Mouse (Mus musculus): ENCODE results near the gene Mecom. TPM values are rescaled to one million over a fixed set of nuclear protein-coding genes. Genes with fewer than 3 reads are reported as not detected.

Mecom gene
- polyA plus RNA-seq, 1 experiment from 2014 or later, result 41.8 TPM

DNA sequence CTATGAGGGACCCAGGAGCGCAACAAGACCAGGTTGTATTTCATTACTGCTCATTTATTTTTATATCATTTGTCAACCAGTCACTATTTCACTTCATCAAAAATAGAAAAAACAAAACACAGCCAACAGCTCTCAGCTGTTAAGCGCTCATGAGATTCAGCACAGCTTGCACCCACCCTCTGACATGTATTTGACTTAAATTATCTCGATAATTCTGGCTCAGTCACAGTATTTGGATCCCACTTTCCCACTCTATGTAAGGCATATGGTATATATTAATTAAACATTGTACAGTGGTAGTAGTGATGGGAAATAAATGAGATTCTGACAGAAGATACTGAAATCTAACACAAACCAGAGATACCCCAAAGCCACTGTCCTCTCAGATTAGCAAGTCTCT is 83.3 kb downstream of the Mecom start:
- H3K4me2 ChIP-seq, result no peak overlapping the region
- no peak overlapping the region for H3K4me3 ChIP-seq (ENCODE audit: low read depth, low read length)
- H3K27ac ChIP-seq (ENCODE audit: low read depth, low read length), result no peak overlapping the region
- H3K27me3 ChIP-seq (ENCODE audit: control insufficient read depth, insufficient read depth, low read length), result no peaks in the 10 kb centered on the region
- no peaks in the 10 kb centered on the region for H3K36me3 ChIP-seq (ENCODE audit: control insufficient read depth, insufficient read depth, low read length)
- no peaks in the 10 kb centered on the region for H3K9me3 ChIP-seq (replicated peaks; ENCODE audit: control insufficient read depth, low read length)
- H3K9ac ChIP-seq (ENCODE audit: low read depth, low read length), result no peak overlapping the region
- no peak for ATAC-seq (replicated peaks; ENCODE audit: insufficient number of reproducible peaks, low FRiP score, low TSS enrichment)
- WGBS (ENCODE audit: insufficient replicate concordance), result 83% methylated on average over 3 of the region's 3 CpGs
- H3K4me1 ChIP-seq (ENCODE audit: control insufficient read depth, insufficient read depth, low read length), result no peaks in the 10 kb centered on the region; the same call in 1 of the 2 replicates

DNA sequence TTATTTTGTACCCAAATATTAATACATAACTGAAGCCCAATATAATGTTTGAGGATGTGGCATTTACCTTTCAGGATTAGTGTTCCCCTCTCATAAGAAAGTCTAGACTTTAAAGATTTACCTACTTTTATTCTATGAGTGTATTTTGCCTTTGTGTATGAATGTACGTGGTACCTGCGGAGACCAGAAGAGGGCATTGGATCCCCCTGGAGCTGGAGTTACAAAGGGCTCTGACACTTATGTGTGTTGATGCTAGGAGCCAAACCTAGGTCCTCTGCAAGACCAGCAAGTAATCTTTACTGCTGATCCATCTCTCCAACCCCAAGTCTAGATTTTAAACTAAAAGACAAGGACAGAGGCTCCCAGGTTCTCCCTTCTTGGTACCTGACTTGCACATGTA is 86.0 kb downstream of the Mecom start:
- H3K36me3 ChIP-seq (ENCODE audit: control insufficient read depth, insufficient read depth, low read length), result no peaks in the 10 kb centered on the region
- H3K27ac ChIP-seq (ENCODE audit: low read depth, low read length), result no peak overlapping the region
- no peaks in the 10 kb centered on the region; the same call in 1 of the 2 replicates for H3K4me1 ChIP-seq (ENCODE audit: control insufficient read depth, insufficient read depth, low read length)
- no peak overlapping the region for H3K4me3 ChIP-seq (ENCODE audit: low read depth, low read length)
- WGBS (ENCODE audit: insufficient replicate concordance), result 85% methylated on average over 2 of the region's 2 CpGs
- H3K9ac ChIP-seq (ENCODE audit: low read depth, low read length), result no peak overlapping the region
- no peak for ATAC-seq (replicated peaks; ENCODE audit: insufficient number of reproducible peaks, low FRiP score, low TSS enrichment)
- H3K4me2 ChIP-seq, result no peak overlapping the region
- no peaks in the 10 kb centered on the region for H3K27me3 ChIP-seq (ENCODE audit: control insufficient read depth, insufficient read depth, low read length)
- no peaks in the 10 kb centered on the region for H3K9me3 ChIP-seq (replicated peaks; ENCODE audit: control insufficient read depth, low read length)

DNA sequence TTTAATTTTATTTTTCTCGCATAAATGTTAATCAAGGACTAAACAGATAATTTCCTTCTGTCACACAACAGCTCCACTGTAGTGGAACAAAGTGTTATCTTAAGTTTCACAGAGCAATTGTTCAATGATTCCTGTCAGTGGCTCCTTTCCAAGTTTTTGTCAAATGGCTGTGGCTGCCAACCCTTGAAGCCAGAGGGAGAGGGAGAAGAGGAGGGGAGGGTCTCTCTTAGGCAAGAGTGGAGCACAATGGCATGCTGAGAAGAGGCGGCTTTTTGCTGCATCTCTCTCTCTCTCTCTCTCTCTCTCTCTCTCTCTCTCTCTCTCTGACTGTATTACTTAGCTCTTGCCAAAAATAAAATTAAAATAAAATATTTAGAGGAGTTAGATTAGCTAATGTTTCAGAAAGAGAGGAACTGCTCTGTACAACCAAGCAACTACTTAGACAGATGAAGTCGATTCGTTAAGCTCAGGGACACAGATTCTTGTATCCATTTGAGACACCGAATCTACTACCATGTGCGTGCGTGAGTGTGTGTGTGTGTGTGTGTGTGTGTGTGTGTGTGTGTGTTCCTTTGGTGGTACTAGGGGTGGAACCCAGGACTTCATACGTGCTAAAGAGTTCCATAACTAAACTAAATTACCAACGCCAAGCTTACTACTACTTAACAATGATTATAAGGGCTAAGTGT is 86.8 kb downstream of the Mecom start:
- Histone ChIP-seq H3K27me3 (ENCODE audit: control insufficient read depth, insufficient read depth, low read length) (no peaks in the 10 kb centered on the region), H3K4me1 (ENCODE audit: control insufficient read depth, insufficient read depth, low read length) (no peaks in the 10 kb centered on the region; the same call in 1 of the 2 replicates), H3K4me2 (no peak overlapping the region), H3K9me3 (replicated peaks; ENCODE audit: control insufficient read depth, low read length) (no peaks in the 10 kb centered on the region), H3K4me3 (ENCODE audit: low read depth, low read length) (no peak overlapping the region), H3K9ac (ENCODE audit: low read depth, low read length) (no peak overlapping the region), H3K36me3 (ENCODE audit: control insufficient read depth, insufficient read depth, low read length) (no peaks in the 10 kb centered on the region), H3K27ac (ENCODE audit: low read depth, low read length) (no peak overlapping the region)
- 73% methylated on average over 9 of the region's 9 CpGs for WGBS (ENCODE audit: insufficient replicate concordance)
- 0 out of 2 replicates have a peak, but pooled peaks have one; percentile 22 for ATAC-seq (replicated peaks; ENCODE audit: insufficient number of reproducible peaks, low FRiP score, low TSS enrichment)

DNA sequence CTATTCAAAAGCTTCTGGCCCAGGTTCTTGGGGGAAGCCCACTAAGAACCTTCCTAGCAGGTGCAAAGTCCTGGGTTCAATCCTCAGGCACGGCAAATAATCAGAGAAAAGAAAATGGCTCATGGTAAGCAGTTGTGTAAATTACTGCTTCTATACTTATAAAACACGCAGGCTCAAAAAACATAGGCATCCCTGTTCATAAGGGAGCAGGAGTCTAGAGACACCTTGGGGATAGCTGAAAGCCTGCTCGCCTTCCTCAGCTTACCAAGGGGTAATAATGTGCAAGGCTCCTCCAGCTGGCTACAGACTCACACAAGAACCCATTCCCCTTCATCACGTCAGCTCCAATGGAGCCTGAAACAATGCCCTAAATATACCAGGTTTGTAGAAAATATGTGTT is 88.2 kb downstream of the Mecom start:
- H3K36me3 ChIP-seq (ENCODE audit: control insufficient read depth, insufficient read depth, low read length), result no peaks in the 10 kb centered on the region
- no peak overlapping the region for H3K9ac ChIP-seq (ENCODE audit: low read depth, low read length)
- 89% methylated on average over 4 of the region's 4 CpGs for WGBS (ENCODE audit: insufficient replicate concordance)
- H3K27ac ChIP-seq (ENCODE audit: low read depth, low read length), result no peak overlapping the region
- no peak overlapping the region for H3K4me2 ChIP-seq
- H3K4me1 ChIP-seq (ENCODE audit: control insufficient read depth, insufficient read depth, low read length), result no peaks in the 10 kb centered on the region; the same call in 1 of the 2 replicates
- H3K9me3 ChIP-seq (replicated peaks; ENCODE audit: control insufficient read depth, low read length), result no peaks in the 10 kb centered on the region
- no peak for ATAC-seq (replicated peaks; ENCODE audit: insufficient number of reproducible peaks, low FRiP score, low TSS enrichment)
- no peak overlapping the region for H3K4me3 ChIP-seq (ENCODE audit: low read depth, low read length)
- no peaks in the 10 kb centered on the region for H3K27me3 ChIP-seq (ENCODE audit: control insufficient read depth, insufficient read depth, low read length)

DNA sequence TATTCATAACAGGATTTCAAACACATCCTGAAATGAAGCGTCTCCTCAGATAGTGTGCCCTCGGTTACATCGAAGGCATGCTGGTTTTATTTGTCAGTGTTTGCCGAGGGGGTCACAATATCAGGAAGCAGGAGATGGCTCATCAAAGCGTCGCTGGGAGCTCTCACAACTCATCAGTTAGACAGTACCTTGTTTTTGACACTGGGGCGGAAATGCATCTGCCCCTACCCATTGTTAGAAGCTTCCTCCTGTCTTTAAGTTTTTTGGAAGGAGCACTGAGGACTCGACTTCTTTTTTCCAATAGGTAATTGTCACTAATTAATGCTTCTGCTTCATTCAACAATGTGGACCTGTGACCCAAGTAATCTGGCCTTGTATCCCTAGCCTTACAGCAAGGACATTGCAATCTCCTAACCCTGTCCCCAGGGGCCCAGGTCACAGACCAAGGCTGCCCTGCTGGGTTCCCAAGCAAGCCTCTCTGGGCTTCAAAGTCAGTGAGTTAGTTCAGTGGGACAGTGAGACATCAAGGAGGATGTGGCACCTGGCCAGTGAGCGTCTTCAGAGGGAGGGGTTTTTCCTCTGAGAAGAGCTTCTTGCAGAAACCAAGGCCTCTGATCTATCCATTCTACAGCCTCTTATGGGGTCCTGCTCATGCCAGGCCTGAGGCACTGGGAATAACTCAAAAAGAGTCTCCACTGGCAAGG is 89.7 kb downstream of the Mecom start:
- no peaks in the 10 kb centered on the region; the same call in 1 of the 2 replicates for H3K4me1 ChIP-seq (ENCODE audit: control insufficient read depth, insufficient read depth, low read length)
- H3K9ac ChIP-seq (ENCODE audit: low read depth, low read length), result no peak overlapping the region
- no peak overlapping the region for H3K4me3 ChIP-seq (ENCODE audit: low read depth, low read length)
- no peaks in the 10 kb centered on the region for H3K27me3 ChIP-seq (ENCODE audit: control insufficient read depth, insufficient read depth, low read length)
- H3K4me2 ChIP-seq, result no peak overlapping the region
- H3K27ac ChIP-seq (ENCODE audit: low read depth, low read length), result no peak overlapping the region
- no peak for ATAC-seq (replicated peaks; ENCODE audit: insufficient number of reproducible peaks, low FRiP score, low TSS enrichment)
- H3K9me3 ChIP-seq (replicated peaks; ENCODE audit: control insufficient read depth, low read length), result no peaks in the 10 kb centered on the region
- no peaks in the 10 kb centered on the region for H3K36me3 ChIP-seq (ENCODE audit: control insufficient read depth, insufficient read depth, low read length)
- 44% methylated on average over 9 of the region's 9 CpGs for WGBS (ENCODE audit: insufficient replicate concordance)

DNA sequence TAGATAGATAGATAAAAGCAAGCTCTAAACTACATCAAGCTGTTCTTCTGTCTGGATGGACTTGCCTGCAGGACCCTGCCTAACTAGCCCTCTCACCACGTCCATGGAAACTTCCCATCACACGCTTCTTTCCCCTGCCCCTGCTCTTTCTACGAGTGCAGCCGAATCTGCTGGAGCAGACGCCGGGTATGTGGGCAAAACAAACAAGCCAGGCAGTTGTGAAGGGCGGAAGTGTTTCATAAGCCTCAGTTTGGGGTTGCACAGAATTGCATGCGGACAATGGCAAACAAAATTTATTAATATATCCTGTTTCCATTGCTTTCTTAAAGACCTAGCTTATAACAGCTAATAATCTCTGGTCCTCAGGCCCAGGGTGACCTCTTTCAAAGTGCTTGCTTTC is 91.9 kb downstream of the Mecom start:
- Histone ChIP-seq H3K9ac (ENCODE audit: low read depth, low read length) (no peak overlapping the region), H3K27me3 (ENCODE audit: control insufficient read depth, insufficient read depth, low read length) (no peaks in the 10 kb centered on the region), H3K9me3 (replicated peaks; ENCODE audit: control insufficient read depth, low read length) (no peaks in the 10 kb centered on the region), H3K4me3 (ENCODE audit: low read depth, low read length) (no peak overlapping the region), H3K36me3 (ENCODE audit: control insufficient read depth, insufficient read depth, low read length) (no peaks in the 10 kb centered on the region), H3K27ac (ENCODE audit: low read depth, low read length) (no peak overlapping the region), H3K4me1 (ENCODE audit: control insufficient read depth, insufficient read depth, low read length) (no peaks in the 10 kb centered on the region; the same call in 1 of the 2 replicates), H3K4me2 (no peak overlapping the region)
- ATAC-seq (replicated peaks; ENCODE audit: insufficient number of reproducible peaks, low FRiP score, low TSS enrichment), result no peak
- WGBS (ENCODE audit: insufficient replicate concordance), result 62% methylated on average over 8 of the region's 8 CpGs

DNA sequence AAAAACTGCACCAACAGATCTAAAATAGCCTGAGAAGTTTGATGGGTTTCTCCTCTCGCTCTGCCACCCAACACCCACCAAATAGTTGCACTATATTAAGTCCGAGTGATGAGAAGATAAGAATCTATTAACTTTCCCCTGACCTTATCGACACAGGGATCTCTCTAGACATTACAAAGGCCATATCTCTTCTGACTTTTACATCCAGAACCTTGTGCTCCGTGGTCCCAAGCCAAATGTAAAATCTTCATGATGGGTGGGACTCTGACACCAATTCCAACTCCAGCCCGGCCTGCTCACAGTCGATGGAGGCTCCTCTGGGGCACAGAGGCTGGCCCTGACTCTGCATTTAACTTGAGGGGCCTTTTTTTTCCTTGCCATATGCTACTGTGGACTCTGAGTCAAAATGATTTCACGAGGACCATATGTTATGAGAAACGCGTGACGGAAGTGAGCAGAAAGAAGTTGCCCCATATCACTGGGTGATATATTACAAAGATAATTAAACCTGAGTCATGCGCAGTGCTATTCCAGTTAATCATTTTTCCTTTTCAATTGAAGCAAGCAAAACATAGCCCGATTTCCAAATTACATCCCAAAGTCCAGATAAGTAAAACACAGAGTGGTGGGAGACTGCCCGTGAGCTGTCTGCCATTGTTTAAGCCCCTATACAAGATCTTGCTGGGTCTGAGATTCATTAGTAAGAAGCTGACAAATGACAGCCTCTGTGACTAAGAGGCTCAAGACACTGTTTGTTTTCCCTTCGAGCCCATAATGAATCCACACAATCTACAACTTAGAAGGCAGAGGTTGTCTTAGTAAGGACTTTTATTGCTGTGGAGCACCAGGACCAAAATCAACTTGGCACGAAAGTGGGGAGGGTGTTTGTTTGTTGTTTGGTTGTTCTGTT is 94.0 kb downstream of the Mecom start:
- no peak overlapping the region for H3K9ac ChIP-seq (ENCODE audit: low read depth, low read length)
- no peak overlapping the region for H3K4me2 ChIP-seq
- WGBS (ENCODE audit: insufficient replicate concordance), result 70% methylated on average over 15 of the region's 15 CpGs
- H3K4me3 ChIP-seq (ENCODE audit: low read depth, low read length), result no peak overlapping the region
- no peak overlapping the region for H3K27ac ChIP-seq (ENCODE audit: low read depth, low read length)
- H3K36me3 ChIP-seq (ENCODE audit: control insufficient read depth, insufficient read depth, low read length), result no peaks in the 10 kb centered on the region
- H3K27me3 ChIP-seq (ENCODE audit: control insufficient read depth, insufficient read depth, low read length), result no peaks in the 10 kb centered on the region
- H3K9me3 ChIP-seq (replicated peaks; ENCODE audit: control insufficient read depth, low read length), result no peaks in the 10 kb centered on the region
- H3K4me1 ChIP-seq (ENCODE audit: control insufficient read depth, insufficient read depth, low read length), result no peaks in the 10 kb centered on the region; the same call in 1 of the 2 replicates
- ATAC-seq (replicated peaks; ENCODE audit: insufficient number of reproducible peaks, low FRiP score, low TSS enrichment), result no peak

DNA sequence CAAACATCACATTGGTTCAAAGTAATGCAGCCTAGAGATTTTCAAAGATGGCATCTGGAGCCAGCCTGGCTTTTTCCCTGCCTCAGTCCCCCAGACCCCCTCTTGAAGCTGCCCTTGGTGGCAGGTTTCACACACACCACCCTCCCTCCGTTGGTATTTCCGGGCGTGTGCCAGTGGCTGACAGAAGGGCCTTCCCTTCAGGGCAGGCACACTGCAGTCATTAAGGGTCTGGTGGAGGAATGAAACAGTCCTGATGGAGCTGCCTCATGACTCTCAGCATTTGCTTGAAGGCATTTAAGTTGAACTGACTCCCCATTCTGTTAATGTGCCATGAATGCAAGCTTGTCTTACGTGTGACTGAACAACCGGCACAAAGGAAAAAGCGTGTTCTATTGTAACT is 94.8 kb downstream of the Mecom start:
- no peak overlapping the region for H3K27ac ChIP-seq (ENCODE audit: low read depth, low read length)
- no peaks in the 10 kb centered on the region for H3K36me3 ChIP-seq (ENCODE audit: control insufficient read depth, insufficient read depth, low read length)
- no peak for ATAC-seq (replicated peaks; ENCODE audit: insufficient number of reproducible peaks, low FRiP score, low TSS enrichment)
- H3K9me3 ChIP-seq (replicated peaks; ENCODE audit: control insufficient read depth, low read length), result no peaks in the 10 kb centered on the region
- H3K9ac ChIP-seq (ENCODE audit: low read depth, low read length), result no peak overlapping the region
- no peaks in the 10 kb centered on the region for H3K27me3 ChIP-seq (ENCODE audit: control insufficient read depth, insufficient read depth, low read length)
- WGBS (ENCODE audit: insufficient replicate concordance), result 78% methylated on average over 6 of the region's 6 CpGs
- no peaks in the 10 kb centered on the region; the same call in 1 of the 2 replicates for H3K4me1 ChIP-seq (ENCODE audit: control insufficient read depth, insufficient read depth, low read length)
- no peak overlapping the region for H3K4me3 ChIP-seq (ENCODE audit: low read depth, low read length)
- H3K4me2 ChIP-seq, result no peak overlapping the region
